Mouse (Mus musculus): Measurements from ENCODE around the gene Dnajc12. TPM values are rescaled to one million over a fixed set of nuclear protein-coding genes. Genes with fewer than 3 reads are reported as not detected.

Gene Dnajc12
- polyA plus RNA-seq (2012; rRNA removed) = 0.15 and 0.22 TPM in 2 replicates

- Histone ChIP-seq H3K4me1 (ENCODE audit: control insufficient read depth, insufficient read depth, insufficient read length, low read length) (no peaks in the 10 kb centered on the region), H3K27ac (ENCODE audit: insufficient read depth, low read depth, low read length) (peak within 1 kb of the TSS; percentile 14; the same call in 1 of the 2 replicates), H3K4me3 (ENCODE audit: low read depth, low read length) (peak within 1 kb of the TSS; percentile 67), H3K27me3 (ENCODE audit: control insufficient read depth, insufficient read depth, low read length) (no peaks in the 10 kb centered on the region), H3K36me3 (ENCODE audit: control insufficient read depth, insufficient read depth, low read length) (no peaks in the 10 kb centered on the region)
- WGBS = under 1% methylated on average over 28 of the region's 28 CpGs
- peak; percentile 79 for TF ChIP-seq POLR2A (IDR thresholded peaks at IDR 0.05; ENCODE audit: low read depth, low read length)
- peak; percentile 80; the same call in 1 of the 2 replicates for TF ChIP-seq CTCF (IDR thresholded peaks at IDR 0.05; ENCODE audit: extremely low read depth, insufficient read length, insufficient replicate concordance, low read depth, low read length)
These were observed at the start of gene Dnajc12 for GRCm38 (mm10) chr10:63382372-63383279. TSS of gene Dnajc12 (plus strand) at chr10:63382443.

GRCm38 (mm10) chr10:63336901-63337300 is 45.3 kb upstream of the Dnajc12 start:
- Histone ChIP-seq H3K4me1 (ENCODE audit: control insufficient read depth, insufficient read depth, insufficient read length, low read length) (peaks cover 9% of the 10 kb centered on the region), H3K27ac (ENCODE audit: insufficient read depth, low read depth, low read length) (no peak overlapping the region), H3K27me3 (ENCODE audit: control insufficient read depth, insufficient read depth, low read length) (no peaks in the 10 kb centered on the region), H3K4me3 (ENCODE audit: low read depth, low read length) (no peak overlapping the region), H3K36me3 (ENCODE audit: control insufficient read depth, insufficient read depth, low read length) (peaks cover 18% of the 10 kb centered on the region)
- WGBS = 64% methylated on average over 13 of the region's 13 CpGs
- TF ChIP-seq CTCF (IDR thresholded peaks at IDR 0.05; ENCODE audit: extremely low read depth, insufficient read length, insufficient replicate concordance, low read depth, low read length) (no peak), POLR2A (IDR thresholded peaks at IDR 0.05; ENCODE audit: low read depth, low read length) (no peak)

- Histone ChIP-seq H3K4me3 (ENCODE audit: low read depth, low read length) (no peak overlapping the region), H3K27ac (ENCODE audit: insufficient read depth, low read depth, low read length) (no peak overlapping the region), H3K36me3 (ENCODE audit: control insufficient read depth, insufficient read depth, low read length) (peaks cover 15% of the 10 kb centered on the region), H3K4me1 (ENCODE audit: control insufficient read depth, insufficient read depth, insufficient read length, low read length) (peaks cover 9% of the 10 kb centered on the region), H3K27me3 (ENCODE audit: control insufficient read depth, insufficient read depth, low read length) (no peaks in the 10 kb centered on the region)
- TF ChIP-seq CTCF (IDR thresholded peaks at IDR 0.05; ENCODE audit: extremely low read depth, insufficient read length, insufficient replicate concordance, low read depth, low read length) (no peak), POLR2A (IDR thresholded peaks at IDR 0.05; ENCODE audit: low read depth, low read length) (no peak)
- 25% methylated on average over 5 of the region's 5 CpGs for WGBS
These were observed 44.9 kb upstream of the Dnajc12 start for GRCm38 (mm10) chr10:63337326-63337725.

- WGBS = 2% methylated on average over 100 of the region's 113 CpGs
- peak overlapping the region; percentile 93 for H3K4me3 ChIP-seq (ENCODE audit: low read depth, low read length)
- peak overlapping the region; percentile 79 for H3K27ac ChIP-seq (ENCODE audit: insufficient read depth, low read depth, low read length)
- H3K27me3 ChIP-seq (ENCODE audit: control insufficient read depth, insufficient read depth, low read length) = no peaks in the 10 kb centered on the region
- peaks cover 9% of the 10 kb centered on the region for H3K4me1 ChIP-seq (ENCODE audit: control insufficient read depth, insufficient read depth, insufficient read length, low read length)
- H3K36me3 ChIP-seq (ENCODE audit: control insufficient read depth, insufficient read depth, low read length) = peaks cover 11% of the 10 kb centered on the region
- TF ChIP-seq CTCF (IDR thresholded peaks at IDR 0.05; ENCODE audit: extremely low read depth, insufficient read length, insufficient replicate concordance, low read depth, low read length) (no peak), POLR2A (IDR thresholded peaks at IDR 0.05; ENCODE audit: low read depth, low read length) (no peak)
These were observed 44.0 kb upstream of the Dnajc12 start for GRCm38 (mm10) chr10:63337951-63338836.

GRCm38 (mm10) chr10:63338914-63339643 is 43.2 kb upstream of the Dnajc12 start:
- TF ChIP-seq POLR2A (IDR thresholded peaks at IDR 0.05; ENCODE audit: low read depth, low read length) (peak; percentile 97), CTCF (IDR thresholded peaks at IDR 0.05; ENCODE audit: extremely low read depth, insufficient read length, insufficient replicate concordance, low read depth, low read length) (no peak)
- Histone ChIP-seq H3K36me3 (ENCODE audit: control insufficient read depth, insufficient read depth, low read length) (peaks cover 6% of the 10 kb centered on the region), H3K27ac (ENCODE audit: insufficient read depth, low read depth, low read length) (peak overlapping the region; percentile 79), H3K4me1 (ENCODE audit: control insufficient read depth, insufficient read depth, insufficient read length, low read length) (peaks cover 9% of the 10 kb centered on the region), H3K27me3 (ENCODE audit: control insufficient read depth, insufficient read depth, low read length) (no peaks in the 10 kb centered on the region), H3K4me3 (ENCODE audit: low read depth, low read length) (peak overlapping the region; percentile 93)
- WGBS = 1% methylated on average over 70 of the region's 74 CpGs

- H3K36me3 ChIP-seq (ENCODE audit: control insufficient read depth, insufficient read depth, low read length) = no peaks in the 10 kb centered on the region
- WGBS = 85% methylated on average over 2 of the region's 2 CpGs
- H3K4me3 ChIP-seq (ENCODE audit: low read depth, low read length) = no peak overlapping the region
- no peak for TF ChIP-seq POLR2A (IDR thresholded peaks at IDR 0.05; ENCODE audit: low read depth, low read length)
- TF ChIP-seq CTCF (IDR thresholded peaks at IDR 0.05; ENCODE audit: extremely low read depth, insufficient read length, insufficient replicate concordance, low read depth, low read length) = no peak
- H3K4me1 ChIP-seq (ENCODE audit: control insufficient read depth, insufficient read depth, insufficient read length, low read length) = peaks cover 9% of the 10 kb centered on the region
- no peaks in the 10 kb centered on the region for H3K27me3 ChIP-seq (ENCODE audit: control insufficient read depth, insufficient read depth, low read length)
- H3K27ac ChIP-seq (ENCODE audit: insufficient read depth, low read depth, low read length) = no peak overlapping the region
These were observed 40.9 kb upstream of the Dnajc12 start for GRCm38 (mm10) chr10:63341351-63341750.

Data from small intestine, adult 2 months (tissue).